Mouse (Mus musculus) kidney, embryonic 15.5 days (tissue): Measurements from ENCODE around the gene Ywhag. TPM values are rescaled to one million over a fixed set of nuclear protein-coding genes. Genes with fewer than 3 reads are reported as not detected.

Experiments used
- ATAC-seq: fragments of 200-750 bp; cut with Nextera tagmentation; replicated peaks from 2 replicates; pipeline ENCODE4 v1.8.0; 2017; ENCODE audit warnings: moderate TSS enrichment; ENCODE audit not compliant: low FRiP score
- H3K27ac ChIP-seq: fragments of 300-500 bp; sonication (generic); 2 replicates; pipeline ENCODE4 v1.5.1; 2015; ENCODE audit warnings: mild to moderate bottlenecking, inconsistent platforms
- H3K27me3 ChIP-seq: fragments of 300-500 bp; sonication (generic); 2 replicates; pipeline ENCODE4 v1.6.1; 2015; ENCODE audit warnings: inconsistent platforms
- H3K36me3 ChIP-seq: fragments of 300-500 bp; sonication (generic); 2 replicates; pipeline ENCODE4 v1.6.1; 2015; ENCODE audit warnings: inconsistent platforms
- H3K4me1 ChIP-seq: fragments of 300-500 bp; sonication (generic); 2 replicates; pipeline ENCODE4 v1.6.1; 2015; ENCODE audit warnings: inconsistent platforms
- H3K4me2 ChIP-seq: fragments of 300-500 bp; sonication (generic); 2 replicates; pipeline ENCODE4 v1.6.1; 2015; ENCODE audit warnings: moderate library complexity, mild to moderate bottlenecking, inconsistent platforms
- H3K4me3 ChIP-seq: fragments of 300-500 bp; sonication (generic); replicated peaks from 2 replicates; pipeline ENCODE4 v1.5.1; 2015; ENCODE audit warnings: mild to moderate bottlenecking, inconsistent platforms
- H3K9ac ChIP-seq: fragments of 300-500 bp; sonication (generic); 2 replicates; pipeline ENCODE4 v1.6.1; 2015; ENCODE audit warnings: mild to moderate bottlenecking, inconsistent platforms
- H3K9me3 ChIP-seq: fragments of 300-500 bp; sonication (generic); replicated peaks from 2 replicates; pipeline ENCODE4 v1.6.1; 2016; ENCODE audit warnings: inconsistent platforms
- WGBS: fragments of 180-500 bp; shearing (Covaris S2); methylation state at CpG from one replicate; pipeline ENCODE4 v1.1.7; 2015; ENCODE audit warnings: mixed read lengths; 5-methylcytosine and 5-hydroxymethylcytosine counted together
- polyA plus RNA-seq: library from polyadenylated mRNA; unstranded; fragments of >200 nt; fragmentation: Nextera tagmentation; extraction: Ambion mirVana; gene quantifications from 2 replicates; pipeline ENCODE4 v1.2.1, GENCODE M21; 2015

Ywhag gene
- polyA plus RNA-seq, 1 experiment from 2014 or later, result 189 TPM

DNA sequence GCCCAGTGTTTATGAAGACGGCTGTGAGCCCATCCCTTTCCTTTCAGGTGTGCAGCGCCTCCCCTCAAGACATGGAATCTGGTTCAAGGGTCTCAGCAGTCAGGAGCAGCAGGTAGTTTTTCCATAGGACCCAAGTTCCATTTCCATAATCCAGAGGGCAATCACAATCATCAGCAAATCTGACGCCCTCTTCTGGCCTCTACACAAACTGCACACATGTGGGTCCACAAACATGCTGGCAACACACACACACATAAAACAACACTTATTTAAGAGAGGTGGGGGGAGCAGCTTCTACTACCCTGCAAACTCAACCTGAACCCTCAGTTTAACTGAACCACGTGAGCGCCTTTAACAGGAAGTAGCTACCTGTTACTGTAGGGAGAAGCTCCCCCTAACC lies 15.8 kb downstream of the Ywhag start:
- Histone ChIP-seq H3K4me1 (peaks cover 8% of the 10 kb centered on the region; the same call in 1 of the 2 replicates), H3K9ac (no peak overlapping the region), H3K4me2 (no peak overlapping the region), H3K4me3 (no peak overlapping the region), H3K9me3 (no peaks in the 10 kb centered on the region), H3K27ac (no peak overlapping the region), H3K27me3 (no peaks in the 10 kb centered on the region), H3K36me3 (peaks cover 90% of the 10 kb centered on the region)
- 94% methylated on average over 5 of the region's 5 CpGs for WGBS
- ATAC-seq, result no peak

- H3K4me2 ChIP-seq, result no peak overlapping the region
- no peak for ATAC-seq
- 84% methylated on average over 5 of the region's 5 CpGs for WGBS
- H3K9me3 ChIP-seq, result no peaks in the 10 kb centered on the region
- no peak overlapping the region for H3K27ac ChIP-seq
- H3K4me3 ChIP-seq, result no peak overlapping the region
- H3K27me3 ChIP-seq, result no peaks in the 10 kb centered on the region
- H3K9ac ChIP-seq, result no peak overlapping the region
- peaks cover 10% of the 10 kb centered on the region; the same call in 1 of the 2 replicates for H3K4me1 ChIP-seq
- H3K36me3 ChIP-seq, result peaks cover 86% of the 10 kb centered on the region
These were observed 16.4 kb downstream of the Ywhag start for GRCm38 (mm10) chr5:135918059-135918437.

- Histone ChIP-seq H3K9ac (no peak overlapping the region), H3K4me3 (no peak overlapping the region), H3K9me3 (no peaks in the 10 kb centered on the region), H3K27me3 (no peaks in the 10 kb centered on the region), H3K36me3 (peaks cover 83% of the 10 kb centered on the region), H3K4me2 (no peak overlapping the region), H3K27ac (no peak overlapping the region), H3K4me1 (peaks cover 10% of the 10 kb centered on the region; the same call in 1 of the 2 replicates)
- ATAC-seq, result no peak
- WGBS, result 91% methylated on average over 8 of the region's 8 CpGs
These were observed 16.9 kb downstream of the Ywhag start for GRCm38 (mm10) chr5:135917327-135918058.

DNA sequence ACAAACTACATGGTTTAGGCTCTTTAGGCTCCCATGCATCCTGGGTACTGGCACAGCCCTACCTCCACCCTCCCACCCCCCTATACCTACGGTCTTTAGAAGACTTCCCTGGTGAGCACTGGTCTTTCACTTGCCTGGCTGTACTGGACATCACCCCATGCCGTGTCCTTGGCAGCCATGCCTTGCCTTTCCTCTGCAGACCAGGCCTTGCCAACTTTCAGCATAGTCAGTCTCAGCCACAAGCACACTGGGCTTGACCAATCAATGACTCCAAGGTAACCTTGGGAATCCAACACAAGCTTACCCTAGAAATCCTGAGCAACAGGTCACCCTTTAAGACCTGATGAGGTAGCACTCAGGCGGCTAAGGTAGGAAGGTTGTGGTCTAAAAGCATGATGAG lies 17.8 kb downstream of the Ywhag start:
- Histone ChIP-seq H3K27me3 (no peaks in the 10 kb centered on the region), H3K4me2 (no peak overlapping the region), H3K9me3 (no peaks in the 10 kb centered on the region), H3K27ac (no peak overlapping the region), H3K9ac (no peak overlapping the region), H3K4me1 (peaks cover 10% of the 10 kb centered on the region; the same call in 1 of the 2 replicates), H3K36me3 (peaks cover 81% of the 10 kb centered on the region), H3K4me3 (no peak overlapping the region)
- WGBS, result 96% methylated on average over 3 of the region's 3 CpGs
- no peak for ATAC-seq

GRCm38 (mm10) chr5:135916051-135916565 lies 18.3 kb downstream of the Ywhag start:
- 85% methylated on average over 6 of the region's 6 CpGs for WGBS
- peaks cover 10% of the 10 kb centered on the region; the same call in 1 of the 2 replicates for H3K4me1 ChIP-seq
- ATAC-seq, result no peak
- no peak overlapping the region for H3K4me3 ChIP-seq
- no peaks in the 10 kb centered on the region for H3K9me3 ChIP-seq
- H3K4me2 ChIP-seq, result no peak overlapping the region
- H3K27ac ChIP-seq, result no peak overlapping the region
- no peaks in the 10 kb centered on the region for H3K27me3 ChIP-seq
- H3K9ac ChIP-seq, result no peak overlapping the region
- H3K36me3 ChIP-seq, result peaks cover 81% of the 10 kb centered on the region

DNA sequence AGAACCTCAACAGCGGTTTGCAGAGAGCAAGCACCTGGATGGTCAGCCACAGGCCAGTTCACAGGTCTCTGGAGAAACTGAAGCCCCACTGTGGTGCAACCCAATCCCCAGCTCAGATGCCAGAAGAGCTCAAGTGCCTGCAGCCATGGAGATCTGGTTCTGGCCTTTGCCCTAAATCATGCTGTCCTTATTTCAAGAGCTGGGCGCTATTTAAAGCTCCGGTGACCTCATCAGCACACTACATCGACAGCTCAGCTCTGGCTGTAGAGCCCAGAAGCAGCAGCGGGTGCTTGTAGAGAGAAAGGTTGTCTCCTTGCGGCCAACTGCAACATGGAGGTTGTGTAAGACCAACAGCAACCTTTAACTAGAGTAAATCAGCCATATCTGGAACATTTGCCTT lies 20.3 kb downstream of the Ywhag start:
- no peak overlapping the region for H3K9ac ChIP-seq
- WGBS, result 66% methylated on average over 6 of the region's 6 CpGs
- H3K4me1 ChIP-seq, result peaks cover 8% of the 10 kb centered on the region; the same call in 1 of the 2 replicates
- H3K4me2 ChIP-seq, result no peak overlapping the region
- H3K4me3 ChIP-seq, result no peak overlapping the region
- H3K36me3 ChIP-seq, result peaks cover 83% of the 10 kb centered on the region
- ATAC-seq, result no peak
- 0 out of 2 replicates have a peak overlapping the region, but pooled peaks have one; percentile 32 for H3K27ac ChIP-seq
- H3K27me3 ChIP-seq, result no peaks in the 10 kb centered on the region
- H3K9me3 ChIP-seq, result no peaks in the 10 kb centered on the region

- WGBS, result 74% methylated on average over 5 of the region's 5 CpGs
- Histone ChIP-seq H3K4me3 (no peak overlapping the region), H3K9me3 (no peaks in the 10 kb centered on the region), H3K4me1 (peaks cover 8% of the 10 kb centered on the region; the same call in 1 of the 2 replicates), H3K27me3 (no peaks in the 10 kb centered on the region), H3K27ac (no peak overlapping the region), H3K36me3 (peaks cover 82% of the 10 kb centered on the region), H3K4me2 (no peak overlapping the region), H3K9ac (no peak overlapping the region)
- no peak for ATAC-seq
These were observed 21.2 kb downstream of the Ywhag start for GRCm38 (mm10) chr5:135913201-135913600.

- peaks cover 16% of the 10 kb centered on the region; the same call in 1 of the 2 replicates for H3K4me1 ChIP-seq
- H3K9me3 ChIP-seq, result no peaks in the 10 kb centered on the region
- peaks cover 81% of the 10 kb centered on the region for H3K36me3 ChIP-seq
- no peak overlapping the region for H3K4me3 ChIP-seq
- WGBS, result 79% methylated on average over 11 of the region's 11 CpGs
- H3K27ac ChIP-seq, result no peak overlapping the region
- no peak overlapping the region for H3K9ac ChIP-seq
- no peak overlapping the region for H3K4me2 ChIP-seq
- no peaks in the 10 kb centered on the region for H3K27me3 ChIP-seq
- no peak for ATAC-seq
These were observed 22.7 kb downstream of the Ywhag start for GRCm38 (mm10) chr5:135911633-135912220.

- H3K27ac ChIP-seq, result no peak overlapping the region
- peaks cover 20% of the 10 kb centered on the region for H3K4me1 ChIP-seq
- ATAC-seq, result no peak
- no peaks in the 10 kb centered on the region for H3K27me3 ChIP-seq
- no peak overlapping the region for H3K4me3 ChIP-seq
- H3K9me3 ChIP-seq, result no peaks in the 10 kb centered on the region
- H3K4me2 ChIP-seq, result no peak overlapping the region
- WGBS, result 91% methylated on average over 25 of the region's 25 CpGs
- H3K9ac ChIP-seq, result no peak overlapping the region
- peaks cover 79% of the 10 kb centered on the region for H3K36me3 ChIP-seq
These were observed 23.6 kb downstream of the Ywhag start for GRCm38 (mm10) chr5:135910813-135911212.

- Histone ChIP-seq H3K4me3 (no peak overlapping the region), H3K9me3 (no peaks in the 10 kb centered on the region), H3K9ac (no peak overlapping the region), H3K27ac (no peak overlapping the region), H3K27me3 (no peaks in the 10 kb centered on the region), H3K4me1 (peaks cover 22% of the 10 kb centered on the region), H3K36me3 (peaks cover 74% of the 10 kb centered on the region), H3K4me2 (no peak overlapping the region)
- 85% methylated on average over 10 of the region's 10 CpGs for whole genome bisulfite sequencing
- ATAC-seq, result no peak
These were observed 24.8 kb downstream of the Ywhag start for GRCm38 (mm10) chr5:135909646-135910045.

- H3K9ac ChIP-seq, result no peak overlapping the region
- H3K4me3 ChIP-seq, result no peak overlapping the region
- peaks cover 67% of the 10 kb centered on the region for H3K36me3 ChIP-seq
- ATAC-seq, result no peak
- WGBS, result 88% methylated on average over 16 of the region's 16 CpGs
- H3K27ac ChIP-seq, result no peak overlapping the region
- H3K27me3 ChIP-seq, result no peaks in the 10 kb centered on the region
- H3K9me3 ChIP-seq, result no peaks in the 10 kb centered on the region
- H3K4me2 ChIP-seq, result no peak overlapping the region
- H3K4me1 ChIP-seq, result peaks cover 16% of the 10 kb centered on the region
These were observed 25.4 kb downstream of the Ywhag start for GRCm38 (mm10) chr5:135908989-135909388.

GRCm38 (mm10) chr5:135908185-135908584 lies 26.2 kb downstream of the Ywhag start:
- 78% methylated on average over 12 of the region's 12 CpGs for WGBS
- H3K4me2 ChIP-seq, result no peak overlapping the region
- no peak for ATAC-seq
- H3K4me3 ChIP-seq, result no peak overlapping the region
- H3K4me1 ChIP-seq, result peaks cover 16% of the 10 kb centered on the region
- H3K9me3 ChIP-seq, result no peaks in the 10 kb centered on the region
- H3K27me3 ChIP-seq, result no peaks in the 10 kb centered on the region
- H3K27ac ChIP-seq, result no peak overlapping the region
- no peak overlapping the region for H3K9ac ChIP-seq
- peaks cover 64% of the 10 kb centered on the region for H3K36me3 ChIP-seq
